Mouse (Mus musculus): ENCODE results near the gene Dpp7. TPM values are rescaled to one million over a fixed set of nuclear protein-coding genes. Genes with fewer than 3 reads are reported as not detected.
A peak's percentile ranks its signal among the peaks of the same experiment; 100 is the strongest.

The Dpp7 gene
- polyA plus RNA-seq, 2 experiments, result 24.7 to 43.6 TPM

DNA sequence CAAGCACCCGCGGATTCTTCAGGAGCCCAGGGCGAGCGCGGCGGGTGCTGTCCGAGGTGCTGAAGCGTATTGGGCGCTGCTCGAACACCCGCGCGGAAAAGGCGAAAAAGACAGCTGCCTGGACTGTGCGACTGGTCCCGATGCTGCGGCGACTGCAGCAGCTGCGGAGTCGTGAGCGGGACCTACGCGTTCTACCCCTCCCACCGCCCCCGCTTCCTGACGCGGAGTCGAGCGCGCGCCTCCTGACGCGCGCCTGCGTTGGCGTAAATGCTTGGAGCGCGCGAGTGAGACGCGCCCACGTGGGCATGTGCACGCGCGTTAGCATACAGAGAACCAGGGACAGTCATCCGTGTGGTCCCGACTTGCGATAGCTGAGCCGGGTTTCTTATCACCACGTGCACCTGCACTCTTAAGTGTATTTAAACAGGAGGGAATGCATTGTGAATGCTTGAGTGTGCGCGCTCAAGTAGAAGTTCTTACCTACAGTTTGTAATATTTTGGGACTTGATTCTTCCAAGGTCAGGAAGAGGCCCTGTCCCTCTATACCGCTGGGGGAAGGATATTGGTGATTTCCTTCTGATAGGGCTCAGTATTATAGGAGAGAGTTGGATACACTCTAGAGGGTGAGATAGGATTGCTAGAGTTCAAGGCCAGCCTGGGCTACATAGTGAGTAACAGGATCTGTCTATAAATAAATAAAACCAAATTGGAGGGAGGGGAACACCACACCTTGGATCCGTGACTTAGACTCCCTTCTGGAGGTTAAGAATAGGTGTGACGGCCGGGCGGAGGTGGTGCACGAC lies 37.0 kb downstream of the Dpp7 start, which contains the start of gene Grin1:
Grin1 (minus strand) TSS at position 217 of the 803 bp plus-strand sequence.
- DNase-seq (ENCODE audit: low spot score), result peak; percentile 76
- WGBS, result 12% methylated on average over 46 of the region's 58 CpGs

DNA sequence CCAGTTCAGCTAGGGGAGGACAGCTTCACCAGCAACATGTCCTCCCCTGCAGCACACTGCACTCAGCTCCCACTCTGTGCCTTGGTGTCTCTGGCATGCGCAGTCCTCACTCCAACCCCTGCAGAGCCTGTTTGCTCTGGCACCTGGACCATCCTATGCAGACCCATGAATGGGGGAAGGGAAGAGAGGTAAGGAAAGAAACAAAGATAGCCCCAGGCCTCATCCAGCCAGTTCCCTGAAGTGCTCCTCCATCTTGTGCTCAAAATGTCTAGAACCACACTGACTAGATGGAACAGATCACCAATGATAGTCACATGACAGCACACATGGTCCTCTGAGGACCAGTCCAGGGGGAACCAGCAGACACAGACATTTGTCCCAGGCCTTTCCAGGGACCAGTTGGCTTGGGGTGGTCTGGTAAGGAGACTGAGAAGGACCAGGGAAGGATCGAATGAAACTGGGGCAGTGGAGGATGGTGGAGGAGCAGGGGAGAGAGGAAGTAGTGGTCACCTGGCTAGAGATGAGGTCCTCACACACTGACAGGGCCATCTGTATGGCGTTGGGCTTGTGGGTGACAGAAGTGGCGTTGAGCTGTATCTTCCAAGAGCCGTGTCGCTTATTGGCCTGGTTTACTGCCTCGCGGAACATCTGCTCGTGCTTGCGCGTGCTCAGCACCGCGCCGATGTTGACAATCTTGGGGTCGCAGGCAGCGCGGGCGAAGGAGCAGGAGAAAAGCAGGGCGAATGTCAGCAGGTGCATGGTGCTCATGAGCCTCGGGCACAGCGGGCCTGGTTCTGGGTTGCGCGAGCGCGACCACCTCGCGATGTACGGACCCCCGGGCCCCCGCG lies 37.8 kb downstream of the Dpp7 start:
- H3K27me3 ChIP-seq (ENCODE audit: control insufficient read depth, insufficient read depth, low read length), result peaks cover 19% of the 10 kb centered on the region
- 5% methylated on average over 30 of the region's 31 CpGs for WGBS
- peak; percentile 30; the same call in 1 of the 2 replicates for ATAC-seq (ENCODE audit: low FRiP score, low read depth)

More for the DNA sequence above, 37.0 kb downstream of the Dpp7 start, which contains the start of gene Grin1:
- peak within 1 kb of the TSS; percentile 27 for H3K4me3 ChIP-seq (replicated peaks; ENCODE audit: low read length)
- no peaks in the 10 kb centered on the region for H3K9me3 ChIP-seq (ENCODE audit: control insufficient read depth, low read length)
- H3K27me3 ChIP-seq (ENCODE audit: control insufficient read depth, insufficient read depth, low read length), result peaks cover 19% of the 10 kb centered on the region
- peak; percentile 71; the same call in 1 of the 2 replicates for ATAC-seq (ENCODE audit: low FRiP score, low read depth)
- H3K36me3 ChIP-seq (ENCODE audit: control insufficient read depth, insufficient read depth, low read length), result no peaks in the 10 kb centered on the region
- H3K4me1 ChIP-seq (ENCODE audit: control insufficient read depth, insufficient read depth, low read length), result no peaks in the 10 kb centered on the region
- H3K4me2 ChIP-seq (replicated peaks; ENCODE audit: low read depth, low read length, severe bottlenecking), result peak within 1 kb of the TSS; percentile 48
- no peak within 1 kb of the TSS for H3K9ac ChIP-seq (ENCODE audit: low read depth, low read length, severe bottlenecking)
- TF ChIP-seq POLR2A (IDR thresholded peaks at IDR 0.05; ENCODE audit: borderline replicate concordance, extremely low read depth, insufficient read depth, insufficient read length), result no peak
- no peak within 1 kb of the TSS for H3K27ac ChIP-seq (replicated peaks; ENCODE audit: low read depth, low read length)

DNA sequence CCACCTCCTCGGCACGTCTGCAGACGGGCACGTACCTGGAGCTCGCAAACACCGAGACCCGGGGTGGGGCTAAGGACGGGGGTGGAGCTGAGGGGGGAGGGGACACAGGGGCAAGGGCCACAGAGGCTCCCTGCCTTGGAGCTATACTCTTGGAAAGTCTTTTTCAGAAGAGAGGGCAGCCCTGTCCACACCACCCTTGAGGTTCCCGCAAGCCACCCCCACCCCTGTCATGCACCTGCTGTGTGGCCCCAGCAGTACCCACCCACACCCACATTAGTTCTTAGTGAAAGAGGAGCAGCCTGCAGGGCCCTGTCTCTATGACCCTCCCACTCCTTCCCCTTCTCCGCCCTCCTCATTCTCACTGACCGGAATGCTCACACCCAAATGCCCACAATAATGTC lies 44.7 kb downstream of the Dpp7 start:
- H3K36me3 ChIP-seq (ENCODE audit: control insufficient read depth, insufficient read depth, low read length), result no peaks in the 10 kb centered on the region
- no peak for ATAC-seq (ENCODE audit: low FRiP score, low read depth)
- no peak overlapping the region for H3K27ac ChIP-seq (replicated peaks; ENCODE audit: low read depth, low read length)
- TF ChIP-seq POLR2A (IDR thresholded peaks at IDR 0.05; ENCODE audit: borderline replicate concordance, extremely low read depth, insufficient read depth, insufficient read length), result no peak
- no peak overlapping the region for H3K4me2 ChIP-seq (replicated peaks; ENCODE audit: low read depth, low read length, severe bottlenecking)
- WGBS, result 5% methylated on average over 11 of the region's 11 CpGs
- no peak overlapping the region for H3K9ac ChIP-seq (ENCODE audit: low read depth, low read length, severe bottlenecking)
- H3K27me3 ChIP-seq (ENCODE audit: control insufficient read depth, insufficient read depth, low read length), result peaks cover 44% of the 10 kb centered on the region
- H3K9me3 ChIP-seq (ENCODE audit: control insufficient read depth, low read length), result no peaks in the 10 kb centered on the region
- H3K4me1 ChIP-seq (ENCODE audit: control insufficient read depth, insufficient read depth, low read length), result no peaks in the 10 kb centered on the region
- no peak for DNase-seq (ENCODE audit: low spot score)
- H3K4me3 ChIP-seq (replicated peaks; ENCODE audit: low read length), result no peak overlapping the region

More for the DNA sequence above, 37.8 kb downstream of the Dpp7 start:
- H3K36me3 ChIP-seq (ENCODE audit: control insufficient read depth, insufficient read depth, low read length), result no peaks in the 10 kb centered on the region
- no peak overlapping the region for H3K27ac ChIP-seq (replicated peaks; ENCODE audit: low read depth, low read length)
- peak overlapping the region; percentile 48 for H3K4me2 ChIP-seq (replicated peaks; ENCODE audit: low read depth, low read length, severe bottlenecking)
- peak overlapping the region; percentile 27 for H3K4me3 ChIP-seq (replicated peaks; ENCODE audit: low read length)
- no peaks in the 10 kb centered on the region for H3K4me1 ChIP-seq (ENCODE audit: control insufficient read depth, insufficient read depth, low read length)
- no peak overlapping the region for H3K9ac ChIP-seq (ENCODE audit: low read depth, low read length, severe bottlenecking)
- DNase-seq (ENCODE audit: low spot score), result no peak
- H3K9me3 ChIP-seq (ENCODE audit: control insufficient read depth, low read length), result no peaks in the 10 kb centered on the region
- TF ChIP-seq POLR2A (IDR thresholded peaks at IDR 0.05; ENCODE audit: borderline replicate concordance, extremely low read depth, insufficient read depth, insufficient read length), result no peak

GRCm38 (mm10) chr2:25310969-25311368 lies 45.2 kb downstream of the Dpp7 start:
- WGBS, result 1% methylated on average over 18 of the region's 22 CpGs
- no peak for DNase-seq (ENCODE audit: low spot score)
- Histone ChIP-seq H3K36me3 (ENCODE audit: control insufficient read depth, insufficient read depth, low read length) (no peaks in the 10 kb centered on the region), H3K4me2 (replicated peaks; ENCODE audit: low read depth, low read length, severe bottlenecking) (no peak overlapping the region), H3K4me3 (replicated peaks; ENCODE audit: low read length) (no peak overlapping the region), H3K9me3 (ENCODE audit: control insufficient read depth, low read length) (no peaks in the 10 kb centered on the region), H3K9ac (ENCODE audit: low read depth, low read length, severe bottlenecking) (no peak overlapping the region), H3K27me3 (ENCODE audit: control insufficient read depth, insufficient read depth, low read length) (peaks cover 44% of the 10 kb centered on the region), H3K4me1 (ENCODE audit: control insufficient read depth, insufficient read depth, low read length) (no peaks in the 10 kb centered on the region), H3K27ac (replicated peaks; ENCODE audit: low read depth, low read length) (no peak overlapping the region)
- ATAC-seq (ENCODE audit: low FRiP score, low read depth), result no peak
- TF ChIP-seq POLR2A (IDR thresholded peaks at IDR 0.05; ENCODE audit: borderline replicate concordance, extremely low read depth, insufficient read depth, insufficient read length), result no peak

DNA sequence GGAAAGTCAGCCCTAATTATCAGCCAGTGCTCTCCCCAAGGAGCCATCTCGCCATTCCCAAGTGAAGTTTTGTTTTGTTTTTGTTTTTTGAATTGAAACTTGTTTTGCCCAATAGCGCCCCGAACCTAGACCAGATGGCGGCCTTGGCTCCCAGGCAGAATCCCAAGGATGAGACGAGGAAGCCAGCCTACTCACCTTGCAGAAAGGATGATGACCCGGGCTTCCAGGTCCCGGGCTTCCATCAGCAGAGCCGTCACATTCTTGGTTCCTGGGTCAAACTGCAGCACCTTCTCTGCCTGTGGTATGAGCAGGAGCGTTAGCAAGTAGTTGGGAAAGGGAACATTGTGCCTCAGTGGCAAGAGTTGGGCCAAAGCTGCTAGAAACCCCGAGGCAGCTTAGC lies 46.0 kb downstream of the Dpp7 start:
- H3K4me2 ChIP-seq (replicated peaks; ENCODE audit: low read depth, low read length, severe bottlenecking), result no peak overlapping the region
- no peaks in the 10 kb centered on the region for H3K9me3 ChIP-seq (ENCODE audit: control insufficient read depth, low read length)
- ATAC-seq (ENCODE audit: low FRiP score, low read depth) (no peak), DNase-seq (ENCODE audit: low spot score) (no peak)
- no peaks in the 10 kb centered on the region for H3K36me3 ChIP-seq (ENCODE audit: control insufficient read depth, insufficient read depth, low read length)
- TF ChIP-seq POLR2A (IDR thresholded peaks at IDR 0.05; ENCODE audit: borderline replicate concordance, extremely low read depth, insufficient read depth, insufficient read length), result no peak
- WGBS, result 51% methylated on average over 10 of the region's 10 CpGs
- H3K27me3 ChIP-seq (ENCODE audit: control insufficient read depth, insufficient read depth, low read length), result peaks cover 44% of the 10 kb centered on the region
- H3K4me1 ChIP-seq (ENCODE audit: control insufficient read depth, insufficient read depth, low read length), result no peaks in the 10 kb centered on the region
- H3K9ac ChIP-seq (ENCODE audit: low read depth, low read length, severe bottlenecking), result no peak overlapping the region
- no peak overlapping the region for H3K27ac ChIP-seq (replicated peaks; ENCODE audit: low read depth, low read length)
- H3K4me3 ChIP-seq (replicated peaks; ENCODE audit: low read length), result no peak overlapping the region

Measured in limb, embryonic 14.5 days (tissue).